15 mouse cellular contexts compared by ENCODE assay signal in the genomic region with DNA sequence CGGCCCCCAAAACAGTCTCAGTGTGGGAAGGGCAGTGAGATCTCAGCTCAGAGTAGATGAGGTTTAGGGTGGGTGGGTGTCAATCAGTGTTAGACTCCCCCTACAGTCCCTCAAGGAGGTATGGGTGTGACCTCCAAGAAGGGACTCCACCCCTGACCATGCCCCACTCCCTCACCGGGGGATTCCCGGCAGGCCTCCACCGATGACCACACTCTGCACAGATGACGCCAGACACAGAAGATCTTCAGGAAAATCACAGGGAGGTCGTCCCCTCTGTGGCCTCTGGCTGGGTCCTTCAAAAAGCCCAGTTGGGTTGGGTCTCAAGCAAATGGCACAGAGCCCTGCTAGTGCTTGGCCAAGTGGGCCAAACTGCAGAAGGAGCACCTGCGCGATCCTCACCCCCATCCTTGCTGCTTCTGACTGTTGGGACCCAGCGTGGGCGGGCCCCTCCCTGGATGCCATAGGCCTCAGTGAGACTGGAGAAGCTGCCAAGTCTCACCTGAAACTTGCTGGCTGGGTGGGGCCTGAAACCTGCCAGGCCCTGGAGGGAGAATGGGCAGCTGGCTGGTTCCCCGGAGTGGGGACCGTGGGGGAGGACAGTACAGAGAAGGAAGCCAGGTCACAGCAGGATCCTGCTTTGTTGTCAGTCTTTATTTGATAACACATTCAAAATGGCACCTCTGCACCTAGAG. TPM values are rescaled to one million over a fixed set of nuclear protein-coding genes. Genes with fewer than 3 reads are reported as not detected.
DNase-seq lines count a peak whose midpoint lies in the region; ATAC-seq and TF ChIP-seq lines count a peak whose summit lies in the region.
"Had no signal": no experiment of that assay in that cellular context is flagged by ENCODE, and none has a peak within 500 bp of the region (broad histone marks: within the 10 kb centered on the region; RNA-seq: fewer than 3 reads in every experiment).

No protein-coding gene starts in this region.

- no peaks in the 10 kb centered on the region for H3K4me1 ChIP-seq in lung, postnatal 0 days (ENCODE audit: insufficient read depth, low read depth, low read length)
- 0 out of 2 replicates have a peak, but pooled peaks cover 6% of the 10 kb centered on the region for H3K4me1 ChIP-seq in stomach, embryonic 15.5 days
- H3K4me1 ChIP-seq: limb, embryonic 13.5 days had no signal

- no peak overlapping the region for H3K4me2 ChIP-seq in lung, postnatal 0 days (replicated peaks; ENCODE audit: low read depth, low read length)
- no peak overlapping the region for H3K4me2 ChIP-seq in stomach, embryonic 15.5 days
- H3K4me2 ChIP-seq: heart, embryonic 15.5 days; limb, embryonic 13.5 days had no signal

- no peak overlapping the region for H3K9ac ChIP-seq in lung, postnatal 0 days (replicated peaks; ENCODE audit: low read depth)
- H3K9ac ChIP-seq in stomach, embryonic 15.5 days: no peak overlapping the region
- H3K9ac ChIP-seq: heart, embryonic 15.5 days; limb, embryonic 13.5 days had no signal

- TF ChIP-seq CTCF in lung, postnatal 0 days (IDR thresholded peaks at IDR 0.05): no peak

- no peak overlapping the region for H3K27ac ChIP-seq in lung, postnatal 0 days (ENCODE audit: low read length)
- peak overlapping the region; percentile 48; the same call in 1 of the 2 replicates for H3K27ac ChIP-seq in stomach, embryonic 15.5 days
- H3K27ac ChIP-seq: heart, embryonic 15.5 days; limb, embryonic 13.5 days had no signal

- peak; percentile 24; the same call in 1 of the 2 replicates for ATAC-seq in lung, postnatal 0 days
- ATAC-seq in stomach, embryonic 15.5 days (ENCODE audit: insufficient read depth, low FRiP score, low read depth): peak; percentile 15
- ATAC-seq: Patski had no signal

- no peak for TF ChIP-seq EP300 in lung, postnatal 0 days (IDR thresholded peaks at IDR 0.05)

- H3K4me3 ChIP-seq in lung, postnatal 0 days (ENCODE audit: low read depth, low read length): no peak overlapping the region
- H3K4me3 ChIP-seq in stomach, embryonic 15.5 days (replicated peaks): no peak overlapping the region
- H3K4me3 ChIP-seq: heart, embryonic 15.5 days; limb, embryonic 13.5 days had no signal

- H3K36me3 ChIP-seq in lung, postnatal 0 days (ENCODE audit: insufficient read depth, low read length): no peaks in the 10 kb centered on the region
- no peaks in the 10 kb centered on the region for H3K36me3 ChIP-seq in stomach, embryonic 15.5 days
- H3K36me3 ChIP-seq: heart, embryonic 15.5 days; limb, embryonic 13.5 days had no signal

- WGBS in lung, postnatal 0 days: 66% methylated on average over 12 of the region's 12 CpGs
- 65% methylated on average over 12 of the region's 12 CpGs for WGBS in stomach, embryonic 15.5 days

- H3K9me3 ChIP-seq in lung, postnatal 0 days (ENCODE audit: low read length): no peaks in the 10 kb centered on the region
- no peaks in the 10 kb centered on the region for H3K9me3 ChIP-seq in stomach, embryonic 15.5 days
- H3K9me3 ChIP-seq: heart, embryonic 15.5 days; limb, embryonic 13.5 days had no signal

- DNase-seq in cerebellum, adult 11-12 months: peak; percentile 37
- no peak for DNase-seq in cerebellum, postnatal 36 days
- DNase-seq in ovary, postnatal 36 days (ENCODE audit: low spot score): peak; percentile 47
- DNase-seq in ovary, postnatal 14 days (ENCODE audit: low spot score): no peak
- DNase-seq in lung, postnatal 0 days (ENCODE audit: low spot score): no peak
- no peak for DNase-seq in urinary bladder, postnatal 36 days (ENCODE audit: low spot score in 2 of 2)
- no peak for DNase-seq in spleen, adult 18-20 months
- DNase-seq: kidney, postnatal 25 days had no signal

- no peaks in the 10 kb centered on the region for H3K27me3 ChIP-seq in lung, postnatal 0 days (replicated peaks; ENCODE audit: insufficient read depth, low read length)
- no peaks in the 10 kb centered on the region for H3K27me3 ChIP-seq in stomach, embryonic 15.5 days (replicated peaks)
- H3K27me3 ChIP-seq: heart, embryonic 15.5 days; limb, embryonic 13.5 days; Patski had no signal

RNA-seq across cellular contexts. Expression of a gene that starts 3.3 kb away (rescaled TPM):
- polyA plus RNA-seq in lung, postnatal 0 days (2015; fragmentation: Nextera tagmentation; extraction: Ambion mirVana): 3.5 and 3.8 TPM in 2 replicates
- 9.5 and 10.7 TPM in 2 replicates for polyA plus RNA-seq in stomach, embryonic 15.5 days (2015; fragmentation: Nextera tagmentation; extraction: Ambion mirVana)

RNA-seq across cellular contexts. Expression of a gene that starts 33.5 kb away (rescaled TPM):
- polyA plus RNA-seq in lung, postnatal 0 days (2015; fragmentation: Nextera tagmentation; extraction: Ambion mirVana): 36.8 and 39.8 TPM in 2 replicates
- 77.9 and 82.7 TPM in 2 replicates for polyA plus RNA-seq in stomach, embryonic 15.5 days (2015; fragmentation: Nextera tagmentation; extraction: Ambion mirVana)

RNA-seq across cellular contexts. Expression of a gene that starts 33.7 kb away (rescaled TPM):
- polyA plus RNA-seq in lung, postnatal 0 days (2015; fragmentation: Nextera tagmentation; extraction: Ambion mirVana): 43.4 and 47.1 TPM in 2 replicates
- polyA plus RNA-seq in stomach, embryonic 15.5 days (2015; fragmentation: Nextera tagmentation; extraction: Ambion mirVana): 95.8 and 106 TPM in 2 replicates

RNA-seq across cellular contexts. Expression of a gene that starts 38.7 kb away (rescaled TPM):
- not detected in 2 replicates for polyA plus RNA-seq in lung, postnatal 0 days (2015; fragmentation: Nextera tagmentation; extraction: Ambion mirVana)
- polyA plus RNA-seq in stomach, embryonic 15.5 days (2015; fragmentation: Nextera tagmentation; extraction: Ambion mirVana): not detected in 2 replicates
- polyA plus RNA-seq: brain, embryonic 14.5 days; embryonic facial prominence, embryonic 14.5 days; heart, embryonic 15.5 days; limb, embryonic 13.5 days; Patski; spleen, adult 2 months had no signal

RNA-seq across cellular contexts. Expression of a gene that starts 58.6 kb away (rescaled TPM):
- 201 and 230 TPM in 2 replicates for polyA plus RNA-seq in lung, postnatal 0 days (2015; fragmentation: Nextera tagmentation; extraction: Ambion mirVana)
- polyA plus RNA-seq in stomach, embryonic 15.5 days (2015; fragmentation: Nextera tagmentation; extraction: Ambion mirVana): 230 and 238 TPM in 2 replicates

Comparison
In these comparisons a context has a peak if more than half of its experiments do, and no peak if none do; other contexts are left out.
1. DNase-seq: peak in cerebellum, adult 11-12 months (single experiment) and ovary, postnatal 36 days (single experiment); none in cerebellum, postnatal 36 days (0 of 2), ovary, postnatal 14 days (single experiment), lung, postnatal 0 days (single experiment), urinary bladder, postnatal 36 days (0 of 2) and spleen, adult 18-20 months (0 of 2).